Mouse (Mus musculus) layer of hippocampus, adult 18-20 months (tissue): ENCODE results near the gene Sytl3. TPM values are rescaled to one million over a fixed set of nuclear protein-coding genes. Genes with fewer than 3 reads are reported as not detected.

Source experiments
- DNase-seq, 2 experiments: peaks; one replicate each; pipeline ENCODE4 v3.0.0; 2022; ENCODE audit warnings: low spot score in 2 of 2
- total RNA-seq, 2 experiments: library from RNA; stranded (reverse); gene quantifications; 2 replicates each; pipeline ENCODE4 v1.2.3; 2021

The Sytl3 gene
- total RNA-seq, 2 experiments from 2014 or later = not detected

DNA sequence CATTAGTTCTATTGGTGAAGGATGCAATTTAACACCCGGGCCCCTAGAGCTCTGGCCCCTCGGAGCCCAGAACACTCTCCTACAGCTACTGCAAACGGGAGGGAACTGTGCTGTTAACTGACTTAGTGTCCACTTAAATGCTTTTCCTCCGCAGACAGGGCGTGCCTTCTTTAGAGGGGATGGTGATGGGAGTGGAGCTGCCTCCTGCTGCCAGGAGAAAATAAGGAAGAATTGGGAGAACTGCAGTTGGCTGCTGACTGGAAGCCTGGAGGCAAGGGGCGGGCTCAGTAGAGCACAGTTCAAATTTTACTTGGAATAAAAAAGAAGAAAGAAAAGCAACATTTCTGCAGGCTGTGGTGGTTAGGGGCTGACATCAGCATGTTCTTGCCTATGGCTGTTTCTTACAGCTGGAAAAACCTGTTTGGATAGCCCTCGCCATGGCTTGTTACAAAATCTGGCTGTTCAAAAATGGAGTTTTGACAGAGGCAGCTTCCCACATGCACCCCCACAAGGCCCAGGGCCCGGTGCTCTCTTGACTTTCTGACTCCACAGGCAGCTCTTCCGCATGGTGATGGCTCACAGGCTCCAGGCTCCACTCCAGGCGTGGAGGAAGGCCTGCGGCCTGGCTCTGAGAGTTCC lies 92.4 kb downstream of the Sytl3 start:
- no peak for DNase-seq

DNA sequence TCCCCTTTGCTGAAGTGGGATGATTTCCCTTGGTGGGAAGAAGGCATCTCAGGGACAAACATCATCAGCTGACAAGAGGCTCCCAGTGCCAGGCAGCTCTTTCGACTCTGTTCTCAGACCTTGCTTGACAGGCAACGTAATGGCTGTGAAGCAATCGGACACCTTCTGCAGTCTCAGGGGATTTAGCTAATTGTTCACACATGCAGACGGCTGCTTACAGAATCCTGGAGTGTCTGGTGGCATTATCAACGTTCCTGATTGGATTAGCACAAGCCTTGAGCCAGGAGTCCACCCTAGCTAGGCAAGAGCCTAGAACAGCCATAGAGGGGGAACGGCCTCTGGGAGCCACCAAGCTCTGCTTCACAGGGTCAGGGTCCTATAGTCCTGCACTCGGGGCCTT lies 93.5 kb downstream of the Sytl3 start:
- DNase-seq = no peak

GRCm38 (mm10) chr17:6755176-6755575 lies 96.3 kb downstream of the Sytl3 start:
- DNase-seq = peak in 1 of 2 experiments; percentile 23

- no peak for DNase-seq
These were observed 97.0 kb downstream of the Sytl3 start for GRCm38 (mm10) chr17:6755873-6756272.

DNA sequence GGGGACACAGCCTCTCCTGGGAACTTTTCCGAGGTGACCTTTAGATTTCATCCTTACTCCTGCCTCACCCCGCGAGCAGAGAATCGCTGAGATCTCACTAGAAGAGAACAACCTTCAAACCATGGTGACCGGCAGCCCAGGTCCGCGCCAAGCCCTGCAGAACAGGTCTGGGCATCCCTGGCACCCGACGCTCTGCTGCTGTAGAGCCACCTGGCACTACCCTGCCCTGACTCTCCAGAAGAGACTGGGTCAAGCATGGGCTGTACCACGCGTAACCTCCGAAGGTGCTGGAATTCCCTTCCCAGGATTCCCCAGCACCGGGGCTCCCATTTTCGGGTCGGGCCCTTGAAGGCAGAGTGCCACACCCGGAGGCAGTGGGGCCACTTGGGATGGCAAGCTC lies 99.0 kb downstream of the Sytl3 start:
- no peak for DNase-seq

DNA sequence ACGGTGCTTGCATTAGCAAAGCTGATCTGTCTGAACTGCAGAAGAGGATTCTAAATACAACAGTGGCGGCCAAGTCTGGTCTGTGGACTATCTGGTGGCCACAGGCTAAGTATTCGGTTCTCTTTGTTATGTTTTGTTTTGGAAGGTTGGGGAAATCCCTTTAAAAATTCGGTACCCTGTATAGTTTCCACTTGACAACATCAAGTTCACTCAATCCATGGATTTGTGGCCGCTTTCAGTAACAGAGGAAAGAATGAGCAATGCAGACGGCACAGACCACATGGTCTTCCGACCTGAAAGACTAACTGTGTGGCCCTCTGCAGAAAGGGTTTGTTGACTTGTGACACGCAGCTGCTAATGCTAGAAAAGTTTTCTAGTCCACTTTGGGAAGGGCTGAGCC lies 100.0 kb downstream of the Sytl3 start:
- DNase-seq = no peak

DNA sequence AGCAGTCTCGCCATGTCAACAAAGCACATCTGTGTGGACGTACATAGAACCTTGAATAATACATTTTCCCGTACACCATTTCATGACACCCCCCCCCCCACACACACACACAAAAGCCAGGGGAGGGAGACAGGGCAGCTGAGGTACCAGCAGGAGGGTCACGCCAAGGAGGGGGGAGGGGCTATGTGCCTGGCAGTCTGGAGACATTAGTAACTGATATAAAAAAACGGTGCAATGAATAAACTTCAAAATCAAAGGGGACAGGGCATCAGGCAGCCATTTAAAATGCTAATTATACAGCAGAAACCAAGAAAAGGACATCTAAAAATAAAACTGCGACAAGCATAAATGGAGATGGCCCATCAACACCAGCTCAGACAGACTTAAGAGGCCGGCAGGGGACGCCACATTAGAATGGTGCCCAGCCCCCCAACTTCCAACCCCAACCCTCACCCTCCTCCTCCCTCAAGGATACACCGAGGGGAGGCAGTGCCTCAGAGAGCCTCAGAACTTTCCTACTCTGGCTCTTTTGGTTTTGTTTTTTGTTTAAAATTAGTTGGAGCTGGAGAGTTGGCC lies 100.9 kb downstream of the Sytl3 start:
- DNase-seq = no peak

DNA sequence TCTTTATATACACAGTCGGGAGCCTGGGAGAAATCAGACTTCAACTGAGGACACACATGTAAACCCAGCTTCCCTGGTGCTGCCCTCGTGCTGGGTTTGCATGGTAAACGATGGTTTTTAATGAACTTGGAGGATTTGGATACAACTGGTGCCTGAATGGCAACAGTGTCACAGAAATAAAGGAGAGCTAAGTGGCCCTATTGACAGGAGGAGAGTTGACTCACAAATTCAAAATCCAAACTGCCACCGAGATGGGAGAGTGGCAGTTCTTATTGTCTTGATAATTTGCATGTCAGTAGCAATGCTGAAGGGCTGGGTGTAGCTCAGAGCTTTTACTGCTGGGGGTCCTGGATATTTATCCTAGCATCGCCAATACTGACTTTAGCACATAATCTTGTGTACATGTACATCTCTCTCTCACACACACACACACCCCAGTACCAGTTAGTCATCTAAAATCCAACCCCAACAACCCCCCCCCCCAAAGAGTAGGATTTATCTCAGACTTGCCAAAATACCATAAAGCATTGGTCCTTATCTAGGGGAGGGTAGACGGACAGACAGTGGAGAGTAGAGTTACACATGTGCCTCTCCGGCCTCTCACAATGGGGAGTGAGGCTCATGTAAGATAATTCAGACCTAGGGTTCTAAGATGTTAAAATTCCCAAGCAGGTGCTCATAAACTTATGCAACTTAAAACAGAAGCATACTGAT lies 104.8 kb downstream of the Sytl3 start:
- no peak for DNase-seq

- no peak for DNase-seq
These were observed 105.3 kb downstream of the Sytl3 start for GRCm38 (mm10) chr17:6764227-6764593.

- no peak for DNase-seq
These were observed 105.8 kb downstream of the Sytl3 start for GRCm38 (mm10) chr17:6764730-6765129.

GRCm38 (mm10) chr17:6765886-6766285 lies 107.0 kb downstream of the Sytl3 start:
- DNase-seq = no peak

DNA sequence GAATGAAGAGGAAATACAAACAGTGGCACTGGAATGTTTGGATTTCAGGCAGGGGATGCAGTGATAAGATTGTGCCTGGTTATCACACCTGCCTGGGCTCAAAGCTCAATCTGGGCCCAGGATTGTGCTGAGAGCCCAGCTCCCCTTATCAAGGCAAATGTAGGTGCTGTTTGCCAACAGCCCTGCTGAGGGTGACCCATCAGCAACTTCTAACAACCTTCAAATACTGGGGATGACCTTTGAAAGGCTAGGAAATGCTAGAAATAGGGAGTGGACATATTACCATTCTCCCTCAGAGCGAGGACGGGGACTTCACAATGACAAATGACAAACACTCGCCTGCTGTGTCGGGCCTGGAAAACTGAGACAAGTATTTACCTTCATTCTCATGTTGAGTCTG lies 107.9 kb downstream of the Sytl3 start:
- DNase-seq = no peak

- DNase-seq = no peak
These were observed 108.9 kb downstream of the Sytl3 start for GRCm38 (mm10) chr17:6767771-6768170.

GRCm38 (mm10) chr17:6768301-6768788 lies 109.5 kb downstream of the Sytl3 start:
- DNase-seq = no peak

DNA sequence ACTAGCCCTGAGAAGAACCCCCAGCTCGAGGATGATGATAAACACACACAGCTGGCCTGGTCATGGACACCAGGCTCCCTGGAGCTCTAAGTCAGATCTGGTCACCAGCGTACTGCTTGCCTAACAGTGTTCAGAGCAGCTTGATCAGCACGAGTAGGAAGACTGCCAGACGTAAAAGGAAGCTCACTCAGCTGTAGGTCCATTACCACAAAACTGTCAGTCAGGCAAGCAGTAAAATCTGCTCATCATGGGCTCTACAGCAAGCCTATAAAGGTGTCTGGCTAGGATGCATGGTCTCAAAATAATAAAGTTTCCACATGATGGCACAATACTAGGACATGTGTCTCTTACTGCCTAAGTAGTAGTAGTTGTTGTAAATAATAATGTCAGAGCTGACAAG lies 110.7 kb downstream of the Sytl3 start:
- no peak for DNase-seq

- DNase-seq = no peak
These were observed 113.0 kb downstream of the Sytl3 start for GRCm38 (mm10) chr17:6771661-6772489.

- DNase-seq = no peak
These were observed 113.5 kb downstream of the Sytl3 start for GRCm38 (mm10) chr17:6772490-6772773.

GRCm38 (mm10) chr17:6773249-6773966 lies 114.5 kb downstream of the Sytl3 start:
- DNase-seq = no peak

DNA sequence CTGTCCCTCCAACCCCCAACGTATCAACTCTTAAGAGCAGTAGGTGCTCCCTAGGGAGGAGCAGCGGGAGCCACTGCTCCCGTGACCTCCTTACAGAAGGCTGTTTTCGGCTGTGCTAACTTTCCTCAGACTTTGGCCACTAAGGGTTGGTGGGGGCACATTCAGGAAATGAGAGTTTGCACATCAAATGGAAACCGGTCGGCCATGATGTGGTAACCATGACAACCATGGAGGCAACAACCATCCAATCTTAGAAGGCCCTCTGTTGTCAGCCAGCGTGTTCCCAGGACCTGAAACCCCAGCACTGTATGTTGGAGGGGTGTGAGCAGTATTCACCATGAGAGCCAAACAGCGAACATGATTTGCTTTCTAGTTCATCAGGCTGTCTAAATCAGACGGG lies 116.3 kb downstream of the Sytl3 start:
- DNase-seq = no peak

DNA sequence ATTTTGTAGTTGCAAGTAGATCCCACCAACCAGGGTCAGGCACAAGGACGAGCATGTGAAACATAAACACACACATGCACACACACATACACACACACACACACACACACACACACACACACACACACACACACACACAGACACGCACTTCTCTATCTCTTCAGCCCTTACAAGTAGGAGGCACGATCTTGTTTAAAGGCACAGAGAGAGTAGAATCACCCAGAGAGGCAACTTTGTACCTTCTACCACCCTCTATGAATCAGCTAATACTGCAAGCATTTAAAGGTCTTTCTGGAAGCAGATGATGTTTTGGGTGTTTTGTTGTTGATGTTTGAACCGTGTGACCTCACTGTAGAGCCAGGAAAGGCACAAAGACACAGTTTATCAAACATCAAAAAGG lies 116.8 kb downstream of the Sytl3 start:
- DNase-seq = no peak

- no peak for DNase-seq
These were observed 117.2 kb downstream of the Sytl3 start for GRCm38 (mm10) chr17:6776123-6776522.
